Comparison of ENCODE assay signal across 32 mouse cellular contexts in genomic region chr15:78099516-78099915, GRCm38 (mm10). TPM values are rescaled to one million over a fixed set of nuclear protein-coding genes. Genes with fewer than 3 reads are reported as not detected.
DNase-seq lines count a peak whose midpoint lies in the region; TF ChIP-seq lines count a peak whose summit lies in the region.
"Had no signal": no experiment of that assay in that cellular context is flagged by ENCODE, and none has a peak within 500 bp of the region (broad histone marks: within the 10 kb centered on the region; RNA-seq: fewer than 3 reads in every experiment).

No protein-coding gene starts in this region.

- no peak overlapping the region for H3K4me3 ChIP-seq in CH12.LX (replicated peaks in 1 of 3; ENCODE audit: low read depth in 2 of 3, low read length in 2 of 3, poor library complexity in 1 of 3)
- no peak overlapping the region for H3K4me3 ChIP-seq in cerebellum, adult 2 months (replicated peaks; ENCODE audit: insufficient read depth, low read depth, low read length)
- no peak overlapping the region for H3K4me3 ChIP-seq in lung, adult 2 months (replicated peaks; ENCODE audit: extremely low read depth, low read depth, low read length)
- H3K4me3 ChIP-seq: embryonic facial prominence, embryonic 13.5 days; forebrain, embryonic 10.5 days; hindbrain, embryonic 12.5 days; myocyte; neural tube, embryonic 13.5 days had no signal

- dilution Hi-C loops in CH12.LX (cut with MboI; ENCODE audit: extremely low pct_ligation_motif_present, extremely low pct_unique_long_range_greater_than_20kb, low sequenced_read_pairs), result no loop called here

- H3K9ac ChIP-seq in CH12.LX (ENCODE audit: insufficient read depth, low read depth), result no peak overlapping the region
- H3K9ac ChIP-seq: embryonic facial prominence, embryonic 13.5 days; hindbrain, embryonic 12.5 days; liver, embryonic 14.5 days; lung, embryonic 14.5 days; neural tube, embryonic 13.5 days had no signal

- TF ChIP-seq POLR2A in CH12.LX (IDR thresholded peaks at IDR 0.05; ENCODE audit: low read depth, low read length), result no peak
- TF ChIP-seq POLR2A in cerebellum, adult 2 months (IDR thresholded peaks at IDR 0.05; ENCODE audit: borderline replicate concordance, insufficient read depth, low read length), result no peak
- no peak for TF ChIP-seq POLR2A in lung, adult 2 months (IDR thresholded peaks at IDR 0.05; ENCODE audit: borderline replicate concordance, extremely low read depth, low read depth, low read length)

- TF ChIP-seq RAD21 in CH12.LX (IDR thresholded peaks at IDR 0.05; ENCODE audit: low read depth, low read length), result peak; percentile 10

- no peak overlapping the region for H3K4me2 ChIP-seq in CH12.LX (ENCODE audit: insufficient read depth, low read depth, poor library complexity, severe bottlenecking)
- H3K4me2 ChIP-seq: embryonic facial prominence, embryonic 13.5 days; heart, embryonic 11.5 days; hindbrain, embryonic 12.5 days; lung, embryonic 14.5 days; midbrain, embryonic 11.5 days; neural tube, embryonic 13.5 days had no signal

- no peaks in the 10 kb centered on the region for H3K36me3 ChIP-seq in CH12.LX (replicated peaks in 1 of 2; ENCODE audit: control insufficient read depth in 1 of 2, insufficient read depth in 1 of 2, low read length in 1 of 2)
- H3K36me3 ChIP-seq: embryonic facial prominence, embryonic 13.5 days; forebrain, embryonic 10.5 days; hindbrain, embryonic 12.5 days; neural tube, embryonic 13.5 days had no signal

- peaks cover 60% of the 10 kb centered on the region for H3K27me3 ChIP-seq in CH12.LX (replicated peaks)
- no peaks in the 10 kb centered on the region for H3K27me3 ChIP-seq in cerebellum, adult 2 months (ENCODE audit: control insufficient read depth, insufficient read depth, low read length)
- H3K27me3 ChIP-seq: embryonic facial prominence, embryonic 13.5 days; hindbrain, embryonic 12.5 days; neural tube, embryonic 13.5 days had no signal

- 16% methylated on average over 5 of the region's 5 CpGs for WGBS in cerebellum, adult 2 months
- WGBS in lung, adult 2 months, result 55% methylated on average over 5 of the region's 5 CpGs

- no peaks in the 10 kb centered on the region for H3K79me2 ChIP-seq in CH12.LX (replicated peaks; ENCODE audit: control insufficient read depth, extremely low read depth, insufficient read depth, poor library complexity, severe bottlenecking)

- H3K4me1 ChIP-seq in CH12.LX (ENCODE audit: control insufficient read depth in 1 of 2, insufficient read depth in 2 of 2), result peaks cover 14 to 15% of the 10 kb centered on the region in 2 experiments
- H3K4me1 ChIP-seq in cerebellum, adult 2 months (ENCODE audit: control insufficient read depth, insufficient read depth, low read length), result peaks cover 45% of the 10 kb centered on the region
- H3K4me1 ChIP-seq in lung, adult 2 months (ENCODE audit: control insufficient read depth, insufficient read depth, low read length), result no peaks in the 10 kb centered on the region
- H3K4me1 ChIP-seq: embryonic facial prominence, embryonic 13.5 days had no signal

- no peaks in the 10 kb centered on the region for H3K9me3 ChIP-seq in CH12.LX (replicated peaks; ENCODE audit: low read length)
- H3K9me3 ChIP-seq: embryonic facial prominence, embryonic 13.5 days; forebrain, embryonic 10.5 days; hindbrain, embryonic 12.5 days; neural tube, embryonic 13.5 days had no signal

- no peak overlapping the region for H3K27ac ChIP-seq in CH12.LX (ENCODE audit: insufficient read depth, low read depth)
- no peak overlapping the region for H3K27ac ChIP-seq in cerebellum, adult 2 months (ENCODE audit: insufficient read depth, low read length)
- H3K27ac ChIP-seq: embryonic facial prominence, embryonic 13.5 days; forebrain, embryonic 10.5 days; hindbrain, embryonic 12.5 days; liver, embryonic 14.5 days; neural tube, embryonic 13.5 days had no signal

- DNase-seq in embryo, embryonic 10.5 days (ENCODE audit: low spot score), result peak; percentile 12
- DNase-seq in embryo, embryonic 10 days (ENCODE audit: low spot score), result no peak
- no peak for DNase-seq in CH12.LX (ENCODE audit: extremely low read depth)
- DNase-seq in cerebellum, adult 2 months, result peak; percentile 67 to 83
- DNase-seq in cerebellum, postnatal 14 days, result peak; percentile 84 to 87
- DNase-seq in neural tube, embryonic 10.5 days (ENCODE audit: extremely low spot score, low spot score), result no peak
- no peak for DNase-seq in lung, adult 2 months
- DNase-seq: adrenal gland, postnatal 14 days; gastrocnemius, postnatal 10 days; heart, postnatal 36 days; kidney, adult 9 months; kidney, postnatal 10 days; layer of hippocampus, postnatal 36 days; liver; lung, embryonic 14.5 days; lung, postnatal 14 days; thymus, adult 2 months; thymus, postnatal 36 days had no signal

- peak in 1 of 2 experiments; percentile 45; a peak in 2 of 4 replicates for TF ChIP-seq CTCF in CH12.LX (conservative IDR thresholded peaks at IDR 0.05 in 1 of 2, IDR thresholded peaks at IDR 0.05 in 1 of 2; ENCODE audit: low read depth in 2 of 2, low read length in 2 of 2)
- no peak for TF ChIP-seq CTCF in cerebellum, adult 2 months (IDR thresholded peaks at IDR 0.05; ENCODE audit: borderline replicate concordance, insufficient read depth, low read depth, low read length)
- TF ChIP-seq CTCF in lung, adult 2 months (IDR thresholded peaks at IDR 0.05; ENCODE audit: insufficient read depth, low read length), result no peak

- TF ChIP-seq EP300 in CH12.LX (IDR thresholded peaks at IDR 0.05; ENCODE audit: low read length), result no peak

- in situ Hi-C loops in CH12.LX (cut with MboI; ENCODE audit: low pct_ligation_motif_present, low pct_unique_long_range_greater_than_20kb, low sequenced_read_pairs), result no loop called here

TF ChIP-seq in CH12.LX, 34 proteins besides CTCF, POLR2A, EP300 and RAD21:
- no peak for TF ChIP-seq MAZ (IDR thresholded peaks at IDR 0.05; ENCODE audit: low read depth, low read length)
- no peak for TF ChIP-seq IRF4 (IDR thresholded peaks at IDR 0.05; ENCODE audit: low read depth, low read length)
- TF ChIP-seq JUN (IDR thresholded peaks at IDR 0.05; ENCODE audit: insufficient read depth, low read depth, low read length), result no peak
- no peak for TF ChIP-seq ETS1 (conservative IDR thresholded peaks at IDR 0.05; ENCODE audit: low read depth, low read length)
- TF ChIP-seq ZMIZ1 (IDR thresholded peaks at IDR 0.05; ENCODE audit: low read depth, low read length), result no peak
TF ChIP-seq in CH12.LX: peak in this region for 0.

RNA-seq across cellular contexts. Expression of gene Cacng2, which starts 20.3 kb away (rescaled TPM):
- total RNA-seq in CH12.LX (2012; rRNA removed), result not detected in 2 replicates
- total RNA-seq in CH12.LX (2014; rRNA removed), result not detected in 2 replicates
- not detected in 2 replicates for polyA plus RNA-seq in CH12.LX (2012; ENCODE audit: insufficient read length, low read depth)
- polyA plus RNA-seq in cerebellum, adult 2 months (2012; rRNA removed), result 45.8 and 48.5 TPM in 2 replicates
- polyA plus RNA-seq in lung, adult 2 months (2012; rRNA removed), result not detected in 2 replicates
- total RNA-seq: granulocyte monocyte progenitor cell, adult 5-6 weeks; heart, postnatal 36 days; MEL had no signal
- polyA plus RNA-seq: heart, embryonic 16.5 days; large intestine, adult 2 months; limb, embryonic 11.5 days; liver, embryonic 14.5 days; lung, embryonic 14.5 days; Patski; thymus, adult 2 months had no signal

Comparison
In these comparisons a context has a peak if more than half of its experiments do, and no peak if none do; other contexts are left out.
1. DNase-seq: peak in embryo, embryonic 10.5 days (single experiment), cerebellum, adult 2 months (2 of 2) and cerebellum, postnatal 14 days (2 of 2); none in embryo, embryonic 10 days (single experiment), CH12.LX (single experiment), neural tube, embryonic 10.5 days (single experiment) and lung, adult 2 months (single experiment).
2. RNA of gene Cacng2, which starts 20.3 kb away (polyA plus RNA-seq): 45.8 to 48.5 TPM in cerebellum, adult 2 months; not detected in CH12.LX and not detected in lung, adult 2 months; every median in the first group is over 10 times any median in the second.